Mouse (Mus musculus) hindbrain, postnatal 0 days (tissue): ENCODE data around the gene Pcnx2. TPM values are rescaled to one million over a fixed set of nuclear protein-coding genes. Genes with fewer than 3 reads are reported as not detected.

ENCODE experiments used
- ATAC-seq: fragments of 200-750 bp; cut with Nextera tagmentation; 2 replicates; pipeline ENCODE4 v1.8.0; 2017; ENCODE audit warnings: mild to moderate bottlenecking, moderate TSS enrichment, moderate library complexity
- DNase-seq: peaks from one replicate; pipeline ENCODE4 v3.0.0-alpha.2; 2015; ENCODE audit warnings: low spot score
- H3K27ac ChIP-seq: fragments of 300-500 bp; sonication (generic); 2 replicates; pipeline ENCODE4 v1.5.1; 2014; ENCODE audit warnings: mild to moderate bottlenecking
- H3K27me3 ChIP-seq: fragments of 300-500 bp; sonication (generic); 2 replicates; pipeline ENCODE4 v1.6.1; 2014; ENCODE audit warnings: low read length, mixed read lengths; ENCODE audit not compliant: insufficient read depth
- H3K36me3 ChIP-seq: fragments of 300-500 bp; sonication (generic); 2 replicates; pipeline ENCODE4 v1.6.1; 2014; ENCODE audit warnings: low read length, mixed read lengths; ENCODE audit not compliant: insufficient read depth
- H3K4me1 ChIP-seq: fragments of 300-500 bp; sonication (generic); 2 replicates; pipeline ENCODE4 v1.6.1; 2014; ENCODE audit warnings: antibody characterized with exemption, low read length, mixed read lengths; ENCODE audit not compliant: insufficient read depth
- H3K4me2 ChIP-seq: fragments of 300-500 bp; sonication (generic); 2 replicates; pipeline ENCODE4 v1.6.1; 2014; ENCODE audit warnings: low read depth, mild to moderate bottlenecking, low read length, moderate library complexity, mixed read lengths
- H3K4me3 ChIP-seq: fragments of 300-500 bp; sonication (generic); 2 replicates; pipeline ENCODE4 v1.5.1; 2014; ENCODE audit warnings: low read length
- H3K9ac ChIP-seq: fragments of 300-500 bp; sonication (generic); replicated peaks from 2 replicates; pipeline ENCODE4 v1.6.1; 2014; ENCODE audit warnings: mild to moderate bottlenecking, low read length, moderate library complexity, mixed read lengths
- H3K9me3 ChIP-seq: fragments of 300-500 bp; sonication (generic); 2 replicates; pipeline ENCODE4 v1.6.1; 2016; ENCODE audit warnings: low read length, mixed read lengths
- CTCF ChIP-seq: IDR thresholded peaks from 2 replicates; pipeline ENCODE4 v1.5.1; 2016; ENCODE audit warnings: antibody characterized with exemption, control low read depth, low read depth
- WGBS: fragments of 180-500 bp; shearing (Covaris S2); extraction: QIAGEN DNeasy Blood & Tissue Kit; methylation state at CpG from one replicate; pipeline ENCODE4 v1.1.7; 2014; 5-methylcytosine and 5-hydroxymethylcytosine counted together
- polyA plus RNA-seq: library from polyadenylated mRNA; unstranded; fragments of >200 nt; fragmentation: Nextera tagmentation; extraction: Ambion mirVana; gene quantifications from 2 replicates; pipeline ENCODE4 v1.2.1, GENCODE M21; 2015
- total RNA-seq: library from RNA; depleted of rRNA; stranded (reverse); fragments of >200 nt; gene quantifications from 2 replicates; pipeline ENCODE4 v1.2.3, GENCODE M21; 2014

Pcnx2 gene
- total and polyA plus RNA-seq, 2 experiments from 2014 or later = 3.0 to 11.8 TPM

- Histone ChIP-seq H3K9ac (no peak overlapping the region), H3K27me3 (no peaks in the 10 kb centered on the region), H3K4me2 (no peak overlapping the region), H3K4me3 (no peak overlapping the region), H3K36me3 (no peaks in the 10 kb centered on the region), H3K9me3 (no peaks in the 10 kb centered on the region), H3K4me1 (no peaks in the 10 kb centered on the region), H3K27ac (no peak overlapping the region)
- 69% methylated on average over 5 of the region's 5 CpGs for WGBS
- no peak for DNase-seq
- no peak for ATAC-seq
- no peak for TF ChIP-seq CTCF
Measured at GRCm38 (mm10) chr8:125741377-125741776, 156.7 kb downstream of the Pcnx2 start.

- no peak overlapping the region for H3K9ac ChIP-seq
- no peak for ATAC-seq
- H3K4me1 ChIP-seq = no peaks in the 10 kb centered on the region
- 70% methylated on average over 10 of the region's 10 CpGs for WGBS
- DNase-seq = no peak
- TF ChIP-seq CTCF = no peak
- H3K4me2 ChIP-seq = no peak overlapping the region
- no peaks in the 10 kb centered on the region for H3K27me3 ChIP-seq
- no peaks in the 10 kb centered on the region for H3K9me3 ChIP-seq
- no peak overlapping the region for H3K4me3 ChIP-seq
- no peak overlapping the region for H3K27ac ChIP-seq
- H3K36me3 ChIP-seq = no peaks in the 10 kb centered on the region
Measured at GRCm38 (mm10) chr8:125740655-125741054, 157.5 kb downstream of the Pcnx2 start.

GRCm38 (mm10) chr8:125738956-125739355, 159.2 kb downstream of the Pcnx2 start:
- H3K4me3 ChIP-seq = no peak overlapping the region
- ATAC-seq (no peak), DNase-seq (no peak)
- WGBS = 67% methylated on average over 4 of the region's 4 CpGs
- H3K27me3 ChIP-seq = no peaks in the 10 kb centered on the region
- TF ChIP-seq CTCF = no peak
- H3K9ac ChIP-seq = no peak overlapping the region
- no peak overlapping the region for H3K27ac ChIP-seq
- H3K4me2 ChIP-seq = no peak overlapping the region
- H3K9me3 ChIP-seq = no peaks in the 10 kb centered on the region
- no peaks in the 10 kb centered on the region for H3K36me3 ChIP-seq
- H3K4me1 ChIP-seq = no peaks in the 10 kb centered on the region

GRCm38 (mm10) chr8:125733964-125734956, 163.9 kb downstream of the Pcnx2 start:
- peak; percentile 94 for ATAC-seq
- H3K4me3 ChIP-seq = peak overlapping the region; percentile 64
- no peaks in the 10 kb centered on the region for H3K36me3 ChIP-seq
- 7% methylated on average over 50 of the region's 52 CpGs for WGBS
- TF ChIP-seq CTCF = no peak
- DNase-seq = peak; percentile 95
- peaks cover 4% of the 10 kb centered on the region; the same call in 1 of the 2 replicates for H3K4me1 ChIP-seq
- no peaks in the 10 kb centered on the region for H3K9me3 ChIP-seq
- no peaks in the 10 kb centered on the region for H3K27me3 ChIP-seq
- peak overlapping the region; percentile 90 for H3K4me2 ChIP-seq
- H3K9ac ChIP-seq = peak overlapping the region; percentile 73
- peak overlapping the region; percentile 45; the same call in 1 of the 2 replicates for H3K27ac ChIP-seq

GRCm38 (mm10) chr8:125729746-125730145, 168.4 kb downstream of the Pcnx2 start, which contains the start of gene Ntpcr:
Gene Ntpcr, plus strand, starts transcription at chr8:125729963.
- Histone ChIP-seq H3K27ac (no peak within 1 kb of the TSS), H3K4me3 (no peak within 1 kb of the TSS), H3K36me3 (no peaks in the 10 kb centered on the region), H3K4me2 (no peak within 1 kb of the TSS), H3K4me1 (peaks cover 4% of the 10 kb centered on the region; the same call in 1 of the 2 replicates), H3K9ac (no peak within 1 kb of the TSS), H3K9me3 (no peaks in the 10 kb centered on the region), H3K27me3 (no peaks in the 10 kb centered on the region)
- TF ChIP-seq CTCF = no peak
- no peak for DNase-seq
- no peak for ATAC-seq
- WGBS = 82% methylated on average over 7 of the region's 7 CpGs

GRCm38 (mm10) chr8:125727797-125728196, 170.3 kb downstream of the Pcnx2 start:
- Histone ChIP-seq H3K36me3 (no peaks in the 10 kb centered on the region), H3K4me3 (no peak overlapping the region), H3K9me3 (no peaks in the 10 kb centered on the region), H3K27me3 (no peaks in the 10 kb centered on the region), H3K4me2 (no peak overlapping the region), H3K9ac (no peak overlapping the region), H3K4me1 (no peaks in the 10 kb centered on the region), H3K27ac (no peak overlapping the region)
- ATAC-seq (no peak), DNase-seq (no peak)
- WGBS = 52% methylated on average over 8 of the region's 8 CpGs
- no peak for TF ChIP-seq CTCF

GRCm38 (mm10) chr8:125726986-125727385, 171.1 kb downstream of the Pcnx2 start:
- no peak for ATAC-seq
- Histone ChIP-seq H3K36me3 (no peaks in the 10 kb centered on the region), H3K9me3 (no peaks in the 10 kb centered on the region), H3K27me3 (no peaks in the 10 kb centered on the region), H3K27ac (no peak overlapping the region), H3K9ac (no peak overlapping the region), H3K4me2 (no peak overlapping the region), H3K4me3 (no peak overlapping the region), H3K4me1 (no peaks in the 10 kb centered on the region)
- no peak for TF ChIP-seq CTCF
- WGBS = 83% methylated on average over 5 of the region's 5 CpGs
- no peak for DNase-seq
